Mouse (Mus musculus): ENCODE results near the gene Rpl23. TPM values are rescaled to one million over a fixed set of nuclear protein-coding genes. Genes with fewer than 3 reads are reported as not detected.

The Rpl23 gene
- total RNA-seq, 1 experiment from 2014 or later: 1,795 TPM

DNA sequence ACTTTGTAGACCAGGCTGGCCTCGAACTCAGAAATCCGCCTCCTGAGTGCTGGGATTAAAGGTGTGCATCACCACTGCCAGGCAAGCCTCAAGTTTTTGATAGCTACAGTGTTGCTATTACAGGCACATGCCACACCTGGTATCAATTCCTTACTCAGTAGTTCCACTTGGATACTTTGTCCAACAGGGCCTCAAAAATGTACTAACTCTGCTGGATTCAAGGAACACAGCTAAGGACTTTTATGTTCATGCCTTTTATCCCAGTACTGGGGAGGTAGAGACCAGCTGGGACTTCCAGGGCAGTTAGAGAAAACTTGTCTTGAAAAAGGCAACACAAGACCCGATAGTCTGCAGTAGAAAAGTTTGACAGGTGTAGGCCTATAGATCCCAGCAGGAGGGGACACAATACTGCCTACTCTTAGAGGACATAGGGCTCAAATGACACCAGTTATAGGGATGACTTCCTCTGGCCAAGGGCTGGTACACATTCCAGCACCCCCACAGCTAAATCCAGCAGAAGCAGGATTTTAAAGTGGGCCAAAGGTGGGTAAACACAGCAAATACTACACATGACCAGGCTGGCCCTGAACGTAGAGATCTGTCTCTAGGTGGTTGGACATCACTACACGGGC lies 5.6 kb downstream of the Rpl23 start:
- ATAC-seq (replicated peaks; ENCODE audit: insufficient number of reproducible peaks, low FRiP score, low TSS enrichment, poor library complexity, severe bottlenecking): no peak

DNA sequence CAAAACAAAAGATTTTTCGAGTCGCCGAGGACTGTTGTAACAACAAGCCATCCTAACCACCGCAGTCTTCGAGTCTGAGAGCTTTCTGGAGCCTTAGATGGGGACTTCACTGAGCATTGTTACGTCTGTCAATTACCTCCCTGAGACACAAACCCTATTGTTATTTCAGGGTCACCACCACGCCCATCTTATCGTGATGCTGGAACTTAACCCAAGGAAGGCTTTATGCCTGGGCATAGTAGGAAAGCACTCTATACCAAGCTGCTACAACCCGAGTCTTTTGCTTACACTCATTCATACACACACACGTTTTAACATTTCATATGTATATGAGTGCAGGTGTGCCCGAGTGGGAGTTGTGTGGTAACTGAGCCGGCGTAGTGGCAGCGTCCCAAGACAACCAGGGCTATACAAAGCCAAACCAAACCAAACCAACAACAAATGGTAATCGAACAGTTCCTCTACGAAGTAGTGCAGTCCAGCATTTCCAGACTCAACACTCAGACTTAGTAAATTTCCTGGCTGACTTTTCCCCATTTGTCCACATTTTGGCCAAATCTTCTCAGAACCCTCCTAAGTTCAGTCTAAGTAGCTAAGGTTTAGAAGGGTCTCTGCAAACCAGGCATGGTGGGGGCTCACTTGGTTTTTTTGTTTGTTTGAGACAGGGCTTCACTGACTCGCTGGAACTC lies 6.3 kb downstream of the Rpl23 start, which contains the start of gene 1700001P01Rik:
1700001P01Rik (minus strand) TSS at position 111 of the 689 bp plus-strand sequence.
- no peak for ATAC-seq (replicated peaks; ENCODE audit: insufficient number of reproducible peaks, low FRiP score, low TSS enrichment, poor library complexity, severe bottlenecking)

DNA sequence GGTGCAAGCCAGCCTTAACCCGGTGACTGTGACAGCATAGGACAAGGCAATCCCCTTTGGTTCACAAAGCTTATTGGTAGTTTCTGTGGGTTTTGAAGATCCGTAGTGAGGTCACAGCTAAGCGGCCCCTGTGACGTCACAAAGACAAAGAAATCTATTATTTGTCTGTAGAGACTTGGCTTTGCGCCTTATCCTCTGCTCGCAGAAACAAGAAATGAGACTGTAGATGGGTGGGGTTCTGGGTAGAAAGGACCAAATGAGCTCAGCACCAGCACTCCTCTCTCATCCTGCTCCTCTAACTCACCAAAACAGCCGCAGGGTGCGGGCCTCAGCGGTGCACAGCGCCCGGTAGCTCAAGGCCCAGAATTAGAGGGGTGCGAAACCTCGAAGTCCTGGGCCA lies 7.1 kb downstream of the Rpl23 start:
- ATAC-seq (replicated peaks; ENCODE audit: insufficient number of reproducible peaks, low FRiP score, low TSS enrichment, poor library complexity, severe bottlenecking): no peak

DNA sequence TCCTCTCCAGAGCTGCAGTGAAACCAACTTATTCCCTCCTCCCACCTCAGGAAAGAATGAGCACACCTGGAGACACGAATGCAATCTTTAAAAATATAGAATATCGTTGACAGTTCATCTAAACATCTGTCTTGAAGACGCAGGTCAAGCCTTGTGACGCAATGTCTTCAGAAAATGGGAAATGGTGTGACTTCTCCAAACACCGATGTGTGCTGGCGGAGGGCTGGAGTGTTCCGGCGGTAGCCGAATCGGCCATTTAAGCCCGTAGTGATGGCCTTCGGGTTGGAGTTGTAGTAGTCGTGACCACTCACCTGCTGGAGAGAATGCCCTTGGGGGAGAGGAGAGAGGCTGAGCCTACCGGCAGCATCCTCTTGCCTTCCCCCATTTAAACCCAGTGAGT lies 10.8 kb downstream of the Rpl23 start:
- ATAC-seq (replicated peaks; ENCODE audit: insufficient number of reproducible peaks, low FRiP score, low TSS enrichment, poor library complexity, severe bottlenecking): peak; percentile 56

DNA sequence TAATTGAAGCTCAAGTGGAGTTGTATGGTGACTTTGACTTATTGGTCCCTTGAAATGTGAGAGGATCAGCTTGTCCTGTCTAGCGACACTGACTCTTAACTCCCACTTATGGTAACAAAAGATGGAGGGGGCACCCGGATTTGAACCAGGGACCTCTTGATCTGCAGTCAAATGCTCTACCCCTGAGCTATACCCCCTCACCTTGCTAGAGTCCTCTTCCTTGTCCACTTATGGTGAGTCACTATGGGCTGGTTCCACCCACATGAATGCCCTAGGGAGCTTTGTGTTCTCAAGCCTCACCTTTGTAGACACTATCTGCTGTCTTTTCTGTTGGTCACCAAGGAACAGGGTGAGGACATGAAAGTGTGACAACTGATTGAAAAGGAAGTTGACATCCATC lies 12.5 kb downstream of the Rpl23 start:
- ATAC-seq (replicated peaks; ENCODE audit: insufficient number of reproducible peaks, low FRiP score, low TSS enrichment, poor library complexity, severe bottlenecking): no peak

DNA sequence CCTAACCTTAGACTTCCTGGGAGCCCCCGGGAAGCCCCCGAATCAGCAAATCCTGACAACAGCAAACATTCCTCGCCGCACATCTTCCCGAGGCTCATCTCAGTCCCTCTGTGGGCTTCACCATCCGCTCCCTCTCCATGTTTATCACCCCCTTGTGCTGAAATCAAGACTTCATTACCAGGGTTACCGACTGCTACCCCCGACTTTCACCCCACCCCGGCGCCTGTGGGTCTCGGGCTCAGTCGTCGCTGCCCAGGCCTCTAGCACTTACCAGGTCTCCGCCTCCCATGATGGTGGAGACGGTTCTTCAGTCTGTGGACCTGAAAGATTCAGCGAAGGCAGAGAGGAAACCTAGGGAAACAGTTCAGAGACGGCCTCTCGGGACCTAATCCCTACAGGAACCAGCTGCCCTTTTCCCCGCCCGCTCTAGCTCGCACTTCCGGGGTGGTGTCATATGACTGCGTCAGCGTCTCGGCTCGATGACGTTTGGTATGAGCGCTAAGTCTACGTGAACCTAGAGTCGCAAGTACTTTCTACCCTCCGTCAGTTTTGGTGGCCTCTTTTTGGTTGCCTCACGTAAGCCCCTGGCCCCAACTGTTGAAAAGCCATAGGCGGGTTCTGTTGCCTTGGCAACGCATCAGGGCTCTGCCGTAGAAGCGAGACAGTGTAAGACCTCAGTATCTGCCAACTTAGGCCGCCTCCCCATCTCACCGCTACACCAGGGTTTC lies 15.9 kb downstream of the Rpl23 start, which contains the start of gene Cwc25:
Cwc25 (minus strand) TSS at position 403 of the 728 bp plus-strand sequence.
- peak; percentile 98 for ATAC-seq (replicated peaks; ENCODE audit: insufficient number of reproducible peaks, low FRiP score, low TSS enrichment, poor library complexity, severe bottlenecking)

DNA sequence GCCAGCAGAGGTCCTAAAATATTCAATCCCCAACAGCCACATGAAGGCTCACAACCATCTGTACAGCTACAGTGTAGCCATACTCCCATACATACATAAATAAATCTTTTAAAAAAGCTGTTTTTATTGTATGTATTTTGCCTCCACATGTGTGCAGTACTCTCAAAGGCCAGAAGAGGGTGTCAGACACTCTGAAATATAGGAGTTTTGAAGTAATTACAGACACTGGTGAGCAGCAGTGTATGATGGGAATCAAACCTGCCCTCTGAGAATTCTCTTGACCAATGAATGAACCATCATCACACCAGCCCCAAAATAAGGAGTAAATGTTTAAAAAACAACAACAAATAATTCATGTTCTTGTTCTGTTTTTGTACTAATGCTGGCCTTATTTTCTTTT lies 20.6 kb downstream of the Rpl23 start:
- ATAC-seq (replicated peaks; ENCODE audit: insufficient number of reproducible peaks, low FRiP score, low TSS enrichment, poor library complexity, severe bottlenecking): no peak

DNA sequence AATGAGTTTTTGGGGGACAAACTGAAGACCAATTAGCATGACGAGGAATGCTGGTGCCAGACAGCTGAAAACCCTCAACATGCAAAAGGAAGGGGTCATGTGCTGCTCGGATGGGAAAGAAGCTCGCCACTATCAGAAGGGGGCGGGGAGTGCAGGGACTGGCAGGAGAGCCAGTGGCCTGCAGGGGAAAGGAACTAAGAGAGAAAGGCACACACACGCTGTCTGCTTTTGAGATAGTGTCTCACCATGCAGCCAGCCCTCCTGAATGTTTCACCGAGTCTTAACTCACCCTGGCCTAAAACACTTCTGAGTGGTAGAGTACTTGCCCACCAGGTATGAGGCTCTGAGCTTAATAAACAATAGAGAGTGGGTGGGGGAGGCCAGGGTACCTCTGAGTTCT lies 23.3 kb downstream of the Rpl23 start:
- ATAC-seq (replicated peaks; ENCODE audit: insufficient number of reproducible peaks, low FRiP score, low TSS enrichment, poor library complexity, severe bottlenecking): no peak

DNA sequence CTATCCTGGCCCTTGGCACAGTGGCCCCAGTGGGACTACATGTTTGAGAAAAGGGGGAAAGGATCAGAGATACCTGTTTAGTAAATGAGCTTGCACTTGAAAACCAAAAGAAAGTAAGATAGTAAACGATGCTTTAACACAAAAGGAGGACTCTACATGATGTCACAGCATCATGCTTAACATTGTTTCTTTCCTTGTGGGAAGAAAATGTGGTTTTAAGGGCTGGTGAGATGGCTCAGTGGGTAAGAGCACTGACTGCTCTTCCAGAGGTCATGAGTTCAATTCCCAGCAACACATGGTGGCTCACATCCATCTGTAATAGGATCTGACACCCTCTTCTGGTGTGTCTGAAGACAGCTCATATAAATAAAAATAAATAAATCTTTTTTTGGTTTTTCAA lies 24.1 kb downstream of the Rpl23 start:
- ATAC-seq (replicated peaks; ENCODE audit: insufficient number of reproducible peaks, low FRiP score, low TSS enrichment, poor library complexity, severe bottlenecking): no peak

DNA sequence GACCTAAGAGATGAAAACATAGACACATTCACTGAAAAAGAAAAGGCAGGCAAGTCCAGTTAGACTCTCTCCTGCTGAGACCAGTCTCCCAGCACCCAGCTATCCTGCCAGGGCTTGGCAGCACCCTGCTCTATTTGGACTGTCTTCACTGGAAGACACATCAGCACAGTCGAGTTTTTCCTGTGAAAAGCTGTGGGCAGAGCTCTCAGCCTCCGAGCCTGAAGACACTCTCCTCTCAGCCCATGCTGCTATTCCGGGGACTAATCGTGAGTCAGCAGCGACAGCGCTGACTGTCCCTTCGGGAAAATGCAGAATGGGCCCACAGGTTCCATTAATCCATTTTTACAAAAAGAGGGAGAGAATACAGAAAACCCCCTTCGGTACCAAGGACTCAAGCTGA lies 29.0 kb downstream of the Rpl23 start:
- no peak for ATAC-seq (replicated peaks; ENCODE audit: insufficient number of reproducible peaks, low FRiP score, low TSS enrichment, poor library complexity, severe bottlenecking)

DNA sequence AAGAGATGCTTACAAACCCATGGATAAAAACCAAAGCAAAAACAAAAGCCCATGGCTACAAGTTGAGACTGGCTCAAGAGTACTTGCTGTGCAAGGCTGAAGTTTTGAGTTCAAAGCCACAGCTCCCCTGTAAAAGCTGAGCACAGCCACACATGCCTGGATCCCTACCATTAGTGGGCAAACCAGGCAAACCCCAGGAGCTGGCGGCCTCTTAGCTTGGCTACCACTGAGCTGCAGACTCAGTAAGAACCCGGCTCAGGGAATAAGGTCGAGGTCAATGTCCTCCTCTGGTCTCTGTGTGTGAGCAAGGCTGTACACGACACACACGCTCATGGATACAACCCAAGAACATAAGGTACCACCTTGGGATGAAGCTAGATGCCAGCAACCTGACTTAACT lies 33.7 kb downstream of the Rpl23 start:
- ATAC-seq (replicated peaks; ENCODE audit: insufficient number of reproducible peaks, low FRiP score, low TSS enrichment, poor library complexity, severe bottlenecking): no peak

DNA sequence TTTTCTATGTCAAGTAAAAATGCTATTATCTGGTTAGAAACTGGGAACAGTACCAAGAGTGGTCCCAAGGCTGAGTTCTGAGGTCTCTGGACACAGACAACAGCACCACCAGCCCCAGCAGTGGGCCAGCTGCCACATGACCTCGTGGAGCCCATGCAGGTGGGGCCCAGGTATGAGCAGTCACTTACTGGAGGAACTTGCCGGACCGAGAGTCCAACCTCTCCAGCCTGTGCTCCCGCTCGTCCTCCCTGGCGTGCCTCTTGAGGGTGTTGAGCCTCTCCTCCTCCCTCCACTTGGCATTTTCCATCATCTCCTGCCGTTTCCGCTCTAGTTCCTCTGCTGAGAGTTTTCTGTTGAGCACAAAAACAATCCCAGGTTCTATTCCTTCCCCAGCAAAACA lies 34.5 kb downstream of the Rpl23 start:
- no peak for ATAC-seq (replicated peaks; ENCODE audit: insufficient number of reproducible peaks, low FRiP score, low TSS enrichment, poor library complexity, severe bottlenecking)

DNA sequence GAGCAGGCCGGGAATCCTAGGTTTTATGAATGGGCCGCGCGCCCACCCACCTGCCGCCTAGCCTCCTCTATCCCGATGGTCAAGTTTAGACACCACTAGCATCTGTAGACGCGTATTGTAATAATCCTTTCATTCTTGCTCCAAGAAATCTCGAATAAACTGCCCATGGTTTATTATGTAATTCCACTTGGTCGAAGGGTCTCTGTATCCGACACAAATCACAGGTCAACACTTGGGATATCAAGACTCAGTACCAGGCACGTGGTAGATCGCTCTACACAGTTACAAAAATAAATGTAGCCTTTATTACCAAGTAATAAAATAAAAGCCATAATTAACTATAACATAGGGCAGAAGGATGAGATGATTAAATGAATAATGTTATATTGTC lies 36.9 kb downstream of the Rpl23 start:
- ATAC-seq (replicated peaks; ENCODE audit: insufficient number of reproducible peaks, low FRiP score, low TSS enrichment, poor library complexity, severe bottlenecking): no peak

DNA sequence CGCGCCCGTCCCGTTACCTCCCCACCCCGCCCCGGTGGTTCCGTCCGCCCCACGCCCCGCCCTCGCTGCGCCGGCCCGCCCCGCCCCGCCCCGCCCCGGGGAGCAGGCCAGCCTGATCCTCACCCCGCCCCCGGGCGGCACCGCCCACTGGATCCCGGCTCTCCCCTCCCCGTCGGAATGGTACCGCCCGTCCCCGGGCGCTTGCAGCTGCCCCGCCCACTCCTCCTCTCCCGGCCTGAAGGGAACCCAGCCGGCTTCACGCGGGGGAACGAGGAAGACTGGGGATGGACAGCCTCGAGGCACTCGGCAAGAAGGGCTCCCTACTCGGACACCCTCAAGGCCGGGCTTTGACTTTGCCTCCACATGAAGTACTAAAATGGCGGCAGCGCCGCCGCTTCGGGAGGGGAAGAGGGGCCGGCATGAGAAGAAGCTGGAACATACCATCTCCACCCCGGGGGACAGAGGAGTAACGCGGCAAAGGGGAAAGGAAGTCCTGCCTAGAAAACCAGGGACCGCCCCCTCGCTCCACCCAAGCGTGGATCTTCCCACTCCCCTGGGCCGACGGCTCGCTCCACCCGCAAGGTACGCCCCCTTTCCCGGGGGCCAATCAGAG lies 37.4 kb downstream of the Rpl23 start:
- peak; percentile 92 for ATAC-seq (replicated peaks; ENCODE audit: insufficient number of reproducible peaks, low FRiP score, low TSS enrichment, poor library complexity, severe bottlenecking)

DNA sequence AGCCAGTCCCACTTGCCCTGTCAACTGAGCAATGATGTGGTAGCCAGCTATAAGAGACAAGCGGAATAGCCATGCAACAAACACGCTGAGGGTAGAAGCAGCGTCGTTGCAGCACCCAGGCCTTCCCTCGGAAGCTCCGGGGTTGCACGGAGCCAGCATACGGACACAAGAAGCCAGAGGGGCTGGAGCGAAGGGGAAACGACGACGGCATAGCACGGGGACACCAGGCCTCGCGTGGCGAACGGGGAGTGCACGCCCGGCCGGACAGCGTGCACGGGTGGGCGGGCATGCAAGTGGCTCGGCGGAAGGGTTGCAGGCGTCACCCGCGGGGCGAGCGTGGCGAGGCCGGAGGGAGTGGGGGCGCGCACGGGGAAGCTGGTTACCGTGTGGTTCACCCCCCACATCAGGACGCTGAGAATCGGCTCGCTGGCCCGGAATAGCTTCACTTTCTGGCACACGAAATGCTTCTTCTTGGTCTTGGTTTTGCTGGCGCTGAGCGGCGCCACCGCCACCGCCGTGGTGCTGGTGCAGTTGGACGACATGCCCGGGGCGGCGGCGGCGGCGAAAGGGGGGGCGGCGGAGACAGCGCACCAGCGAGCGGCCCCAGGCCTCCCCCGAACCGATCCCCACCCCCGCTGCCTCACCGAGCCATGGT lies 38.0 kb downstream of the Rpl23 start, which contains the start of gene Pip4k2b:
Pip4k2b (minus strand) TSS at position 642 of the 655 bp plus-strand sequence.
- no peak for ATAC-seq (replicated peaks; ENCODE audit: insufficient number of reproducible peaks, low FRiP score, low TSS enrichment, poor library complexity, severe bottlenecking)

DNA sequence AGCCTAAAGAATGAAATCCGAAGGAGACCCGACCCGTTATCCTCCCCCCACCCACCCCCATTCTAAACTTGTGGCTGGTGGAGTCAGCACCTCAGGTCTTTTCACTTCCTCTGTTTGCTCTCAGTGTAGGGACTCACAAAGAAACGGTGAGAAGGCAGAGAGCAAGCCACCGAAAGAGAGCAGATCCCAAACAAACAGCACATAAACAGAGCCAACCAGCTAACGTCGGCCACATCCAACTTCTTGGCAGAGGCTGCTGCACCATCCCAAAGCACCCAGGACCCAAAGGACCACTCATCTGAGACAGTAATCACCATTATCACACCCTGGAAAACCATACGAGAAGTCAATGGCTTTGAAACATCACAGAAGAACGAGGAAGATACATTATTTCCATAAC lies 38.8 kb downstream of the Rpl23 start:
- ATAC-seq (replicated peaks; ENCODE audit: insufficient number of reproducible peaks, low FRiP score, low TSS enrichment, poor library complexity, severe bottlenecking): no peak

DNA sequence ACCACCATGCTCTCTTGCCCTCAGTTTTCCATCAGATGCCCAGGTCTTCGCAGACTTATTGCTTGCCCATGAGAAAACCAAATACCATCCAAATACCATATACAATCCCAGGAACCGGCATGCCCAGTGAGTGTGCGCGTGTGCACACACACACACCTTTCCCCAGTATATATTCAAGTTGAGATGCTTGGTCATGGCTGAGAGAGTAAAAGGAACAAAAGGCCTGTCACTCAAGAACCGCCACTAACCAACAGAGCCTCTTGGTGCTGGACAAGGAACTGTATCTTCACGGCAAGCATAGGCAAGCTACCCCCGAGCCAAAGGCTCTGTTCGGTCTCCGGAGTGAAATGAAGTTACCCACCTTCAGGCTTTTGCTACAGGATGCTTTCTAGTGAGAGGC lies 39.6 kb downstream of the Rpl23 start:
- ATAC-seq (replicated peaks; ENCODE audit: insufficient number of reproducible peaks, low FRiP score, low TSS enrichment, poor library complexity, severe bottlenecking): no peak

DNA sequence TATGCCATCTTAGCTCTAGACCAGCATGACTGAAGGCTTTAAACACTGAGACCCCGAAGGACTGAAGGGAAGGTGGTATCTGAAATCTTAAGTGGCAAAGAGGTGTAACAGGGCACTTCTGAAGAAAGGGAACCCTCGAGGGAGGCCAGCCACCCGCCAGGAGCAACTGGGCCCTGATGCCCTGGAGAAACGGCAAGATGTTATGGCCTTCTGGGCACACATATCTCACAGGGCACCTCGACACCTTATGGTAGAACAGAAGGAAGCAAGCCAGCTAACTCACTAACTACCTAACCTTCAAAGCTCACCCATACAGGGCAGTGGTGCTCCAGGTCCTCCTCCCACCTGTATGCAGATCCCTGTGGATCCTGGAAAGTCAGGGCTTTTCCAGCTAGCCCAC lies 40.1 kb downstream of the Rpl23 start:
- ATAC-seq (replicated peaks; ENCODE audit: insufficient number of reproducible peaks, low FRiP score, low TSS enrichment, poor library complexity, severe bottlenecking): no peak

DNA sequence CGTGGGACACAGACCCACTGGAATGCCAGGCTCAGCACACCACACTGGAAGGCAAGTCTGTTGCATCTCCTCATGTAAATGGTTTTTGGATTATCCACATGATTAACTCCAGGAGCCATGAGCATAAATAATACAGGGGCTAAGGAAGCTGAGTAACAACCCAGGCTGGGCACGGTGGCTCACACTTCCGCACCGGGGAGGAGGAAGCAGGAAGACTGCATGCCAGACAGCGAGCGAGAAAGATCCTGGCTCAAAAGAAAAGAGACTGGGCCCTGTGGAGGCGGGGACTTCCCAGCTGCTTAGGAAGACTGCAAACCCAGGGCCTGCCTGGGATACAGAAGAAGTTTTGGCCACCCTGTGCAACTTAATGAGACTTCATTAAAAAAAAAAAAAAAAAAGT lies 42.0 kb downstream of the Rpl23 start:
- no peak for ATAC-seq (replicated peaks; ENCODE audit: insufficient number of reproducible peaks, low FRiP score, low TSS enrichment, poor library complexity, severe bottlenecking)

All from monocyte, adult 5-6 weeks (primary cell).